Mouse (Mus musculus): ENCODE data around the gene Slc34a1.

Slc34a1 gene

GRCm38 (mm10) chr13:55444286-55444936 lies 46.4 kb downstream of the Slc34a1 start:
- DNase-seq (ENCODE audit: low spot score), result peak; percentile 88

GRCm38 (mm10) chr13:55444937-55445315 lies 46.9 kb downstream of the Slc34a1 start, which contains the start of gene Grk6:
Grk6 (plus strand) TSS chr13:55445072.
- DNase-seq (ENCODE audit: low spot score), result peak; percentile 100

- peak; percentile 64 for DNase-seq (ENCODE audit: low spot score)
Measured at GRCm38 (mm10) chr13:55445361-55446091, 47.5 kb downstream of the Slc34a1 start.

GRCm38 (mm10) chr13:55446483-55447105 lies 48.6 kb downstream of the Slc34a1 start:
- DNase-seq (ENCODE audit: low spot score), result no peak

DNA sequence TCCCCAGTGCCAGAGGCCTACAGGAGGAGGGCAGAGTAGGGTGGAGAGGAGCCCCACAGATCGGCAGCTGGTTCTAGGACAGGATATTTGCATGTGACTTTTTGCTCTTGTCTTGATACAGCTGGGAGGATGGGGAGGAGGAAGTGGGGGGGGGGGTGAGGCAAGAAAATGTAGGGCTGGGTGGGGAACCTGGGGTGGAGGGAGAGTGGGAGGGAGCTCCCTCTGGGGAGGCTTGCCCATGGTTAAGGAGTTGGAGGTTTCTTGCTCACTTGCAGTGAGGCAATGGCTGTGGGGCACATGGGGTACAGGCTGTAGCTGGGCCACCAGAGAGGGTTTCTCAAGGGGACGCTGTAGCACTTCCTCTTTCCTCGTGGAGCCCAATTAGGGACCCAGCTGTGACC lies 49.6 kb downstream of the Slc34a1 start:
- DNase-seq (ENCODE audit: low spot score), result no peak

GRCm38 (mm10) chr13:55448131-55448530 lies 50.1 kb downstream of the Slc34a1 start:
- no peak for DNase-seq (ENCODE audit: low spot score)

DNA sequence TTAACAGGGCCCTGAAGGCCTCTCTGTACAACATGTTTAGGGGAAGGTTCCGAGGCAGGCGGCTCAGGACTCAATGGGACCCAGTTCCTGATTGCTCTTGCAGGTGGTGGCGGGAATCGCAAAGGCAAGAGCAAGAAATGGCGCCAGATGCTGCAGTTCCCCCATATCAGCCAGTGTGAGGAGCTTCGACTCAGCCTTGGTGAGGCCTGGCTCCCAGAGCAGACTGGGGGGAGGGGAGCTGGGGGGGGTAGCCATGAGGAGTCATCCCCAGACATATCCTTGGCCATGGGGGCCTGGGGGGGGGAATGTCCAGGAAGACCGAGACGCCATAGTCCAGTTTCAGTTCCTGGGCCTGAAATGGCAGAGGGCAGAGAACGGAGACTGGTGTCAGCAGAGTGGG lies 51.2 kb downstream of the Slc34a1 start:
- DNase-seq (ENCODE audit: low spot score), result no peak

GRCm38 (mm10) chr13:55449679-55450441 lies 51.9 kb downstream of the Slc34a1 start:
- DNase-seq (ENCODE audit: low spot score), result no peak

DNA sequence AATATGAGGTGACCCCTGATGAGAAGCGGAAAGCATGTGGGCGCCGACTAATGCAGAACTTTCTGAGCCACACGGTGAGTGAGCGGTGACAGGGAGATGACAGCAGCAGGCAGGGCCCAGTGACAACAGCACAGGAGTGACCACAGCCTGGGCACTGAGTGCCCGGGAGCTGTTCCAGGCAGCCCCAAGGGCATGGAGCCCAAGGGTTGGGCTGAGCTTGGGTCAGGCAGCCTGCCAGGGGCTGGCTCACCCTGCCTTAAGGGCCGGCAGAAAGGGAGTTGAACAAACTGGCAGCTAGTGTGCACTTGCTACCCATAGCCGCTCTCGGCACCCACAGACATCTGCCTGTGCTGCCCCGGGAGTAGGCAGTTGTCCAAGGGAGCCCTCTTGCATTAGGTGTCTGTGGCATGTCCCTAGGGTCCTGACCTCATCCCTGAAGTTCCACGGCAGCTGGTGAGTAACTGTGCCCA lies 52.6 kb downstream of the Slc34a1 start:
- DNase-seq (ENCODE audit: low spot score), result no peak

DNA sequence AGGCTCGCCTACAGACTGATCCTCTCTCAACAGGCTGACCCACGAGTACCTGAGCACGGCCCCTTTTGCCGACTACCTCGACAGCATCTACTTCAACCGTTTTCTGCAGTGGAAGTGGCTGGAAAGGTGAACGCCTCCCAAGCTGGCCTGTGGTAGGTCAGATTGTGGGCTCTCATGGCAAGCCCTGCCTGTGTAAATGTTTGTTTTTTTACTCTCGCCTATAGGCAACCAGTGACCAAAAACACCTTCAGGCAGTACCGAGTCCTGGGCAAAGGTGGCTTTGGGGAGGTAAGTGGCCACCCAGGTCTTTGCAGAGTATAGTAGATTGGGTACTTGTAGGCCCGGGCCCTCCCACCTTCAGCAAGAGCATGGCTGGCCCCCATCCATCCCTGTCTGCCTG lies 53.3 kb downstream of the Slc34a1 start:
- no peak for DNase-seq (ENCODE audit: low spot score)

DNA sequence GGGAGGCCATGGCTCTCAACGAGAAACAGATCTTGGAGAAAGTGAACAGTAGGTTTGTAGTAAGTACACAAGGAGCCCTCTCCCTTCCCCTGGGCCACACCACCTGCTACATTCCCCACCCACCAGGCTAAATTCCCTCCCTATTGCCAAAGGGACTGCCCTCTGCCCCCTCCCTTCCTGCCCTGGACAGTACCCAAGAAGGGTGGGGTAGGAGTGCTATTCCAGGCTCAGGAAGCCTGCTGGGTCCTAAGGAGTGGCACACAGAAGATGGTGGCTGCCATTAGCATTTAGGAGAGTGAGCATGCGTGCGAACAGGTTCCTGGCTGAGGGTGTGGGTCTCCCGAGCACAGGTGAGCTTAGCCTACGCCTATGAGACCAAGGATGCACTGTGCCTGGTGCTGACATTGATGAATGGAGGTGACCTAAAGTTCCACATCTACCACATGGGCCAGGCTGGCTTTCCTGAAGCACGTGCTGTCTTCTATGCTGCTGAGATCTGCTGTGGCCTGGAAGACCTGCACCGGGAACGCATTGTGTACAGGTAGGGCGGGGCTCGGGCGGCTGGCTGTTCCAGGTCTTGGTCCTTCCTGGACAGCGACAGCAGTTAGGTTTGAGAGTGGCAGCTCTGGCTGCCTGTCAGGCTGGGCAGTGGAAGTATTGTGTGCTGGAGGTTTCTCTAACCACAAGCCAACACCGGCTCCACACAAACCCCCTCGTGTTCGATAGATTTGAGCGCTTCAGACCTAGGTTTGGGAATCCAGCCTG lies 54.0 kb downstream of the Slc34a1 start:
- DNase-seq (ENCODE audit: low spot score), result no peak

DNA sequence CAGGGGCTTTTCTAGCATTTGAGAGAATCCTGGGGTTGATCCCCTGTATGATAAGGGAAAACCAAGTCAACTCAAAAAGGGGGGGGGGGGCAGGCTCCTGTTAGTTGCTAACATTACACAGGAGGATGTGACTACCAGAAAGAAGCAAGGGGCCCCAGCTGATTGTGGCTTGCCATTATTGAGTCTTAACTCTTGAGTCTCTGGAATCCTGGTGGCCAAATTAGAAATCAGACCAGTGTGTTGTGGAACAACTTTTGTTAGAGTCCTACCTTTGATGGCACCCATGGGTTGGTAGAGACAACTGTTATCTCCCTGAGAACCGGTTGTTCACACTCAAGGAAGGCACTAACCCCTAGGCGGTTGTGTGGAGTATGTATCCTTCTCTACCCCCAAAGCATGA lies 65.0 kb downstream of the Slc34a1 start:
- no peak for DNase-seq (ENCODE audit: low spot score)

DNA sequence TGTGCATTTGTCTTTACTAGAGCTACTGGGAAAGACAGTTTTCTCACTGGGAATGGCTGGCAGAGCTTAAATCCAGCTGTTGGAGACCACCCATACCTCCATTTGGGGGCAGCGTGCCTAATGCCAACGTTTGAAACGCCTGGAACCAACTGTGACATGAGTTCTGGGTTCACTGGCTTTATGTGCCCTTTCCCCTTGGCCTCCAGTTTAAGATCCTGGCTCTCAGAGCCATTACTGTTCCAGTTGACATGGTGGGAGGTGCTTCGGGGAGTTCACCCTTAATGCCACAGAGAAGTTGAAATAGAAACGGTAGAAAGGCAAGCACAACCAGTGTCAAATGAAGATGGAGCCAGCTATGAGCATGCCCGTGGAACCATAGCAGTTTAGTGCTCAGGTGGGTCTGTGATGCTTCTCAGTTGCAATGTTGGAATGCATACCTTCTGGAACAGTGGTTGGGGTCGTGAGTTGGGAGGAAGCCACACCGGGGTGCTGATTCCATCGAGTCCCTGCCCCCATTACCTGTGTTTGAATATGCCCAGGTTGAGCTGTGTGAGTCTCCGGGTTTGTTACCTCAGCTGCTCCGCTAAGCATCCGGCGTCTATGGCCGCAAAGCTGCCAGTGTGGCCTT lies 65.5 kb downstream of the Slc34a1 start:
- no peak for DNase-seq (ENCODE audit: low spot score)

DNA sequence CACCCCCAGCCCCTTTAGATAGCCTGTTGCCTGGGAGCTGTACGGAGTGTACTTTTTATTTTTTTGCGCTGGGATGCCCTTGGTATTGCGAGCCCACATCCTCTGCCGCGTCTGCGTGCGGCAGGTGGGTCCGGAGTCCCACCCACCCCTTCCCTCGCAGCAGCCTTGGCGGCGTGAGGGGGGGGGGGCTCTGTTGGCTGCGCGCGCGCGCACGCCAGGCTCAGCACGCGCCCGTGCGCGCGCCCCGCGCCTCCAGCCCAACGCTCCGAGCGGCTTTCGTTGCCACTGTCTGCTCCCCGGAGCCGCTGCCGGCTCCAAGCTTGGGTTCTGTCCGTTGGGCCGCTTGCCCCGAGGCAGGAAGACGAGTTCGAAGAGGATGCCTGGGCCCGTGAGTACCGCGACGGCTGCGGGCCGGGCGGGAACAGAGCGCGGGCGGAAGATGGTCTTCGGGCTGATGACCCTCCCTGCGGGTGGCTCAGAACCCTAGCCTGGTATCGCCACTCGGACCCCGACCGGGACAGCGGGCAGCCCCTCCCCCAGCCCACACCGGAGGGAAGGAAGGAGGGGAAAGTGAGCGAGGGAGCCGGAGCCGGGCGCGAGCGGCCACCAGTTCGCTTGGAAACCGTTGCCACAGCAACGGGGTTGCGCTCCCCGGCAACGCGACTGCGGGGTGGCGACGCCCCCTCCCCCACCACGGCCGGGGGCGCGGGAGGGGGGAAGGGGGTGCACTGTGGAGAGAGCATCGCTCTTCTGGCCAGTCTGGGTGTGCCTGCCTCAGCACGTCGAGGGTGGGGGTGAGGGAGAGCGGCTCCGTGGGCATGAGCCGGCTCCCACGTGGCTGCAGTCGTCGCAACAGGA lies 66.3 kb downstream of the Slc34a1 start, which contains the start of gene Prr7:
TSS of gene Prr7 (plus strand) at position 241 of the 858 bp plus-strand sequence.
- DNase-seq (ENCODE audit: low spot score), result peak; percentile 82

DNA sequence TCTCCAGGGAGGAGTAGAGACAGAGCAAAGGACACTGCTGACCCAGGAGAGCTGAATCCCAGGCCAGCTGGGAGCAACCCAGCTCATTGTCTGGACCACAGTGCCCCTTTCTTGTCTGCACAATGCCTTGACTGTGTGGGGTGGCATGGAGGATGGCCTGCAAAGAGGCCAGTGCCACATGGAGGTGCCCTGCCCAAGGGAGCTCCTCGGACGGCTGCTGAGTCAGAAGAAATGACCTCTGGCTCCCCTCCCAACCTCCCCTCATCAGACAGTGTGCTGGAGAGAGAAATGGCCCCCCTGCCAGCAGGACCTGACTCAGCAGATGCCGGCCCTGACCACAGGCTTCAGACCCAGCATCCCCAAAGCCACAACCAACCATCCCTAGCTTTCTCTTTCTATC lies 67.2 kb downstream of the Slc34a1 start:
- DNase-seq (ENCODE audit: low spot score), result peak; percentile 55
